Mouse (Mus musculus) forebrain, postnatal 0 days (tissue): ENCODE results near the gene Cfap36. TPM values are rescaled to one million over a fixed set of nuclear protein-coding genes. Genes with fewer than 3 reads are reported as not detected.
A peak's percentile ranks its signal among the peaks of the same experiment; 100 is the strongest.

ENCODE experiments used
- ATAC-seq: fragments of 200-750 bp; cut with Nextera tagmentation; 2 replicates; pipeline ENCODE4 v1.8.0; 2017; ENCODE audit warnings: mild to moderate bottlenecking, moderate library complexity
- DNase-seq: peaks from one replicate; pipeline ENCODE4 v3.0.0-alpha.2; 2015
- H3K27ac ChIP-seq: fragments of 300-500 bp; sonication (generic); 2 replicates; pipeline ENCODE4 v1.5.1; 2014; ENCODE audit warnings: low read depth, mild to moderate bottlenecking, antibody characterized with exemption, low read length, moderate library complexity, mixed read lengths
- H3K27me3 ChIP-seq: fragments of 300-500 bp; sonication (generic); 2 replicates; pipeline ENCODE4 v1.6.1; 2014; ENCODE audit warnings: mild to moderate bottlenecking, low read length, mixed read lengths; ENCODE audit not compliant: insufficient read depth
- H3K36me3 ChIP-seq: fragments of 300-500 bp; sonication (generic); 2 replicates; pipeline ENCODE4 v1.6.1; 2014; ENCODE audit warnings: mild to moderate bottlenecking, moderate library complexity; ENCODE audit not compliant: insufficient read depth
- H3K4me1 ChIP-seq: fragments of 300-500 bp; sonication (generic); 2 replicates; pipeline ENCODE4 v1.6.1; 2014; ENCODE audit warnings: antibody characterized with exemption; ENCODE audit not compliant: insufficient read depth
- H3K4me2 ChIP-seq: fragments of 300-500 bp; sonication (generic); 2 replicates; pipeline ENCODE4 v1.6.1; 2014; ENCODE audit warnings: low read depth, mild to moderate bottlenecking, moderate library complexity
- H3K4me3 ChIP-seq: fragments of 300-500 bp; sonication (generic); 2 replicates; pipeline ENCODE4 v1.5.1; 2014; ENCODE audit warnings: low read depth, low read length, mixed read lengths
- H3K9ac ChIP-seq: fragments of 300-500 bp; sonication (generic); 2 replicates; pipeline ENCODE4 v1.6.1; 2014; ENCODE audit warnings: mild to moderate bottlenecking
- H3K9me3 ChIP-seq: fragments of 300-500 bp; sonication (generic); 2 replicates; pipeline ENCODE4 v1.6.1; 2016; ENCODE audit warnings: low read length
- CTCF ChIP-seq: sonication (generic); IDR thresholded peaks from 2 replicates; pipeline ENCODE4 v1.5.1; 2016; ENCODE audit warnings: antibody characterized with exemption, control low read depth, low read depth
- WGBS: fragments of 180-500 bp; shearing (Covaris S2); extraction: QIAGEN DNeasy Blood & Tissue Kit; methylation state at CpG from one replicate; pipeline ENCODE4 v1.1.7; 2014; 5-methylcytosine and 5-hydroxymethylcytosine counted together
- polyA plus RNA-seq: library from polyadenylated mRNA; unstranded; fragments of >200 nt; fragmentation: Nextera tagmentation; extraction: Ambion mirVana; gene quantifications from 2 replicates; pipeline ENCODE4 v1.2.1, GENCODE M21; 2015
- total RNA-seq: library from RNA; depleted of rRNA; stranded (reverse); fragments of >200 nt; gene quantifications from 2 replicates; pipeline ENCODE4 v1.2.3, GENCODE M21; 2014

The Cfap36 gene
- total and polyA plus RNA-seq, 2 experiments from 2014 or later = 91.5 to 137 TPM

DNA sequence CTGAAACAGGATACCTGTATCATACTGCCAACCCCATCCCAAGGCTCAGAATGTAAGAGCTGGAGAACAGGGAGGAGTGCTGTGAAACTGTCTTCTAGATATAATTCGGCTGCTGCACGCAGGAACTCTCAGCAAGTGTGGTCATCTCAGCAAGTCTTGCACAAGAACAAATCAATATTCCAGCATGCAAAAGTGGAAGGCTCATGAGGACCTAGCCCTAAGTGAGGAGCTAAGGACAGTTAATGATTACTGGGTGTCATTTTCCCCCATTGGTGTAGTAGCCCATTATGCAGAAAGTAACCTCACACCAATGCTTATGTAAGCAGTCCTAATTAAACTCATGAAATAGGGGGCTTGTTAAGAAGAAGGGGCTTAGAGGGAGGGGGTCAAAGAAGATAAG, 18.3 kb downstream of the Cfap36 start:
- no peak overlapping the region for H3K4me3 ChIP-seq
- H3K4me1 ChIP-seq = no peaks in the 10 kb centered on the region
- WGBS = 98% methylated on average over 2 of the region's 2 CpGs
- ATAC-seq (no peak), DNase-seq (no peak)
- no peak for TF ChIP-seq CTCF
- H3K36me3 ChIP-seq = peaks cover 41% of the 10 kb centered on the region
- no peak overlapping the region for H3K9ac ChIP-seq
- no peak overlapping the region for H3K27ac ChIP-seq
- H3K4me2 ChIP-seq = no peak overlapping the region
- H3K27me3 ChIP-seq = no peaks in the 10 kb centered on the region
- H3K9me3 ChIP-seq = no peaks in the 10 kb centered on the region

DNA sequence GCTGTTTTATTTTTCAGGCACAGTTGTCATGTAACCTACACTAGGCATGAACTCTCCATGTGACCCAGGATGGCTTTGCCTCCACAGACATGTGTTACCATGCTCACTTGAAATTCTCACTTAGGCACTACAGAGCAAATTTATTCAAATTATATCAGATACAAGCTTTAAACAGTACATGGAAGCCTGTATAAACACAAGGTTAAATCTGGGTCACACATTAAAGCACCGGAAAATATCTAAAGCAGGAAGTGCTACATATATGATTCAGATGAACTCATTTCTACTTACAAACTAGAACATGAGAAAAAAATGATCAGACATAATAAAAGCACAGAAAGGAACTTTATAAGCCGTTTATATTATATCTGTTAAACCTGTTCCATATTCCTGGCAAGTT, 22.5 kb downstream of the Cfap36 start:
- Histone ChIP-seq H3K27me3 (no peaks in the 10 kb centered on the region), H3K4me1 (no peaks in the 10 kb centered on the region), H3K4me3 (no peak overlapping the region), H3K4me2 (no peak overlapping the region), H3K9ac (no peak overlapping the region), H3K36me3 (peaks cover 58% of the 10 kb centered on the region), H3K9me3 (no peaks in the 10 kb centered on the region), H3K27ac (no peak overlapping the region)
- DNase-seq (no peak), ATAC-seq (no peak)
- TF ChIP-seq CTCF = no peak
- WGBS = 95% methylated on average over 2 of the region's 2 CpGs

DNA sequence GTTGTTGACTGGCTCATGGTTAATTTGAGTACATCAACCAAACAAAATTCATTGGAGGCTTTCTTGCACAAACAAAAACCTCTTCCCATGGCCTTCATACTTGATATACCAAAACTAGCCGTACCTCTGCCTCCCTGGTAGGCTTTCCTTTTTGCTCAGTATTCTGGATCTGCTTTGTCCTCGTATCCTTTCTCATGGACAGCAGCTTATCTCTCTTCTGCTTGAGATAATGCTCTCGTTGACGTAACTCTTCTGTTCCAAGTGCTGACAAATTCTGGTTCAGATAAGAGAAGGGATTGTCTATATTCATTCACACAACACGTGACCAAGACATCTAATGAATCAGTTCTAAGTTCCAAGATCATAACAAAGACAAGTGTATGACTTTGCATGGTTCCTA, 24.9 kb downstream of the Cfap36 start:
- ATAC-seq (no peak), DNase-seq (no peak)
- H3K27me3 ChIP-seq = no peaks in the 10 kb centered on the region
- no peaks in the 10 kb centered on the region for H3K9me3 ChIP-seq
- 95% methylated on average over 5 of the region's 5 CpGs for WGBS
- peaks cover 47% of the 10 kb centered on the region for H3K36me3 ChIP-seq
- H3K4me1 ChIP-seq = no peaks in the 10 kb centered on the region
- no peak overlapping the region for H3K9ac ChIP-seq
- H3K4me3 ChIP-seq = no peak overlapping the region
- H3K4me2 ChIP-seq = no peak overlapping the region
- no peak for TF ChIP-seq CTCF
- no peak overlapping the region for H3K27ac ChIP-seq

DNA sequence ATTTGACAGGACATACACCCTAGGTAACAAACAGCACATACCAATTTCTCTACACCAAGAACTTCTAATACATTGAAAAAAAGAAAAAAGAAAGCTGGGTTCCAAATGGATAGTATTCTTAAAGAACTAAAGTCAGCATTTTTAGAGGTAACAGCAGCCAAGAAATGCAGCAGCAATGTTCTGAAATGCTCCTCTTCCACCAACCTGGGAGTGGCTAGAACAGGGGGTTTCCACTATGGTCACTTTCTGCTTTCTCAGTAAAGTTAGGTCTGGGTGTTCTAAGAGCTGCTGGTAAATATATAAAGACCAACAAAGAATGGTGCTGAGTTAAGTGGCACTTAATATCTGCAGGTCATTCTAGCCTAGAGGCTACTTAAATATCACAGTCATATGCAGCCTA, 28.2 kb downstream of the Cfap36 start:
- peaks cover 61% of the 10 kb centered on the region for H3K36me3 ChIP-seq
- no peak overlapping the region for H3K4me3 ChIP-seq

DNA sequence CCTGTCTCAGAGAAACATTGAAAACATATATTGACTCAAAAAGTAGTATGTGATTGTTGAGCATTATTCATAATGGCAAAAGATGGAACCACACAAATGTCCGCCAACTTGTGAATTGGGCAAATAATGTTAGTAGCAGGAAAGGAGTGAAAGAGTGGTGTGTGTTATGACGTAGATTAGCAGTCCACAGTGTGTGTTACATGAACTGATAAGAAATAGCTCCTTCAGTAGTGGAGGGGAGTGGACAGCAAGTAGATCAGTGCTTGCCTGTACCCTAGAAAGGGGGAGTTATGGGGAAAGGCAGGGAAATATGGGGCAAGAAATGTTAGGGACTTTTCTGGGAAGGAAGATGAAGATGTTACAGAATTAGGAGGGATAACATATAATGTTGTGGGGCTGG, 31.0 kb downstream of the Cfap36 start:
- DNase-seq (no peak), ATAC-seq (no peak)
- Histone ChIP-seq H3K9ac (no peak overlapping the region), H3K27ac (no peak overlapping the region), H3K9me3 (no peaks in the 10 kb centered on the region), H3K27me3 (no peaks in the 10 kb centered on the region), H3K4me2 (no peak overlapping the region), H3K36me3 (peaks cover 55% of the 10 kb centered on the region), H3K4me3 (no peak overlapping the region), H3K4me1 (no peaks in the 10 kb centered on the region)
- TF ChIP-seq CTCF = no peak
- 97% methylated on average over 2 of the region's 2 CpGs for WGBS

More for the DNA sequence above, 28.2 kb downstream of the Cfap36 start:
- DNase-seq = no peak
- Histone ChIP-seq H3K4me2 (no peak overlapping the region), H3K27me3 (no peaks in the 10 kb centered on the region), H3K9me3 (no peaks in the 10 kb centered on the region), H3K9ac (no peak overlapping the region), H3K27ac (no peak overlapping the region), H3K4me1 (no peaks in the 10 kb centered on the region)
- TF ChIP-seq CTCF = no peak
- ATAC-seq = no peak

DNA sequence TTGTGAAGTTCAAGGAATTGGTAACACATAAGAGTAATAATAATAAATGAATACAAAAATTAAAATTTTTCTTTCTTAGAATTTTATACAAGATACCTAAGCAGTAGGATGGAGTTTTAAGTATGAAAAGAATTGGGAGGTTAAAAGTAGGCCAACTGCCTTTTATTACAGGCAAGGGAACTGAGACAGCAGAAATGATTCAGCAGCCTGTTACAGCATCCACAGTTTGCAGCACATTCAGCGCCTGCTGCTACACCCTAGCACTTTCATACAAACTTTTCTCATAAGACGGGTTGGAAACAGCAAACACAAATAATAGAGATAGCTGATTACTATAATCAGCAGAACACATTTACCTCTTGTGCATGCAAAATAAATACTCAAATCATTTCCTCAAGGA, 37.4 kb downstream of the Cfap36 start:
- no peak for TF ChIP-seq CTCF
- peaks cover 23% of the 10 kb centered on the region for H3K36me3 ChIP-seq

DNA sequence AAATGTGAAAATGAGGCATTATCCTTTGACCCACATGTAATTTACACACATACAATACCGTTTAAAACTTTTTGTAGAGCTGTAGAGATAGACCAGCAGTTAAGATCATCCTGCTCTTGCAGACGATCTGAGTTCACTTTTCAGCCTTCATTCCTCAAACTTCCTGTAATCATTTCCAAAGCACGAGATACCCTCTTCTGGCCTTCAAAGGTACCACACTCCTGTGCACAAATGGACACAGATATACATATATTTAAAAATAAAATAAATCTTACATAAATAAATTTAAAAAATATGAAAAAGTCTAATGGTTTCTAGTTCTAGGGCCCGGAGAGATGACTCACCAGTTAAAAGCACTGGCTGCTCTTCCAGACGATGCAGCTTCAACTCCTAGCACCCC, 43.6 kb downstream of the Cfap36 start:
- H3K27ac ChIP-seq = no peak overlapping the region
- H3K4me3 ChIP-seq = no peak overlapping the region
- H3K4me2 ChIP-seq = no peak overlapping the region
- H3K27me3 ChIP-seq = no peaks in the 10 kb centered on the region
- no peak overlapping the region for H3K9ac ChIP-seq
- 80% methylated on average over 5 of the region's 5 CpGs for WGBS
- H3K9me3 ChIP-seq = no peaks in the 10 kb centered on the region
- H3K4me1 ChIP-seq = no peaks in the 10 kb centered on the region
- ATAC-seq (no peak), DNase-seq (no peak)
- TF ChIP-seq CTCF = 0 out of 2 replicates have a peak, but pooled peaks have one; percentile 33
- peaks cover 23% of the 10 kb centered on the region for H3K36me3 ChIP-seq

More for the DNA sequence above, 37.4 kb downstream of the Cfap36 start:
- Histone ChIP-seq H3K4me1 (no peaks in the 10 kb centered on the region), H3K27me3 (no peaks in the 10 kb centered on the region), H3K9ac (no peak overlapping the region), H3K4me3 (no peak overlapping the region), H3K27ac (no peak overlapping the region), H3K9me3 (no peaks in the 10 kb centered on the region), H3K4me2 (no peak overlapping the region)
- DNase-seq (no peak), ATAC-seq (no peak)
- 86% methylated on average over 2 of the region's 2 CpGs for WGBS

DNA sequence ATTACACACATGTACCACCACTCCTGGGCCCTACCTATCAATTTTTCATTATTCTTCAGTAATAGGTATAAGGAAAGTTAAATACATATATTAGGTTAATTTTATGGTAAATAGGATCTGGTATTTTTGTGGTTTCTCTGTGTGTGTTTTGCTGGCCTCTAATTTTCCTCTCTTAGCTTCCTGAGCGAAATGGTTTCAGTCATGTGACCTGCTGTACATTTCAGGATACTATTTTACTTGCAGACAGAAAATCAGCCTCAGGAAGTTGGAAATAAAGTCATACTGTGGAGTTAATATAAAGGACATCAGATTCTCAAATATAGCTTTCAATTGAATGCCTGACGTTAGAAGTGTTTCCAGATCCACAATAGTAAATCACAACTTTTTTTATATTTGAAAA, 58.2 kb downstream of the Cfap36 start:
- Histone ChIP-seq H3K4me1 (no peaks in the 10 kb centered on the region), H3K4me2 (no peak overlapping the region), H3K27me3 (no peaks in the 10 kb centered on the region), H3K9ac (no peak overlapping the region), H3K27ac (no peak overlapping the region), H3K4me3 (no peak overlapping the region), H3K9me3 (no peaks in the 10 kb centered on the region), H3K36me3 (peaks cover 36% of the 10 kb centered on the region)
- DNase-seq (no peak), ATAC-seq (no peak)
- WGBS = 91% methylated on average over 2 of the region's 2 CpGs
- TF ChIP-seq CTCF = no peak
